Mouse (Mus musculus) midbrain, embryonic 12.5 days (tissue): ENCODE results near the gene Cuzd1. TPM values are rescaled to one million over a fixed set of nuclear protein-coding genes. Genes with fewer than 3 reads are reported as not detected.

Source experiments
- polyA plus RNA-seq: library from polyadenylated mRNA; unstranded; fragments of >200 nt; fragmentation: Nextera tagmentation; extraction: Ambion mirVana; gene quantifications from 2 replicates; pipeline ENCODE4 v1.2.1, GENCODE M21; 2016

Cuzd1 gene
- polyA plus RNA-seq, 1 experiment from 2014 or later, result not detected

Other genes with a start within 250 kb of the Cuzd1 start
- not detected in 2 replicates for gene 4933402N03Rik, start 176.0 kb downstream of the Cuzd1 start, polyA plus RNA-seq
- gene 5430419D17Rik, start 147.9 kb downstream of the Cuzd1 start, polyA plus RNA-seq, result not detected in 2 replicates
- gene Fam24b, start 7.2 kb upstream of the Cuzd1 start, polyA plus RNA-seq, result not detected in 2 replicates
- gene Fam24a, start 11.6 kb upstream of the Cuzd1 start, polyA plus RNA-seq, result not detected in 2 replicates
- 19.2 and 19.6 TPM in 2 replicates for gene 2310057M21Rik, start 40.5 kb upstream of the Cuzd1 start, polyA plus RNA-seq
- gene Pstk, start 48.8 kb upstream of the Cuzd1 start, polyA plus RNA-seq, result 57.0 and 57.7 TPM in 2 replicates
- 20.9 and 23.6 TPM in 2 replicates for gene Ikzf5, start 88.2 kb upstream of the Cuzd1 start, polyA plus RNA-seq
- 90.7 and 98.2 TPM in 2 replicates for gene Acadsb, start 88.3 kb upstream of the Cuzd1 start, polyA plus RNA-seq
- gene Hmx3, start 220.6 kb upstream of the Cuzd1 start, polyA plus RNA-seq, result 0.11 and 0.16 TPM in 2 replicates
- gene Hmx2, start 226.5 kb upstream of the Cuzd1 start, polyA plus RNA-seq, result 0.34 and 0.56 TPM in 2 replicates
- 229 and 246 TPM in 2 replicates for gene Bub3, start 237.9 kb upstream of the Cuzd1 start, polyA plus RNA-seq